Mouse (Mus musculus) right cerebral cortex, adult 2 months (tissue): Measurements from ENCODE around the gene Olfr1257.
"Not testable (repeated sequence)": the region's sequence is repeated elsewhere in the genome, so short reads cannot be mapped to it uniquely, and the experiment has no call there.

Experiments
- DNase-seq, 2 experiments: peaks; one replicate each; pipeline ENCODE4 v3.0.0; 2021 to 2022; ENCODE audit warnings: low spot score in 2 of 2

Olfr1257 gene

DNA sequence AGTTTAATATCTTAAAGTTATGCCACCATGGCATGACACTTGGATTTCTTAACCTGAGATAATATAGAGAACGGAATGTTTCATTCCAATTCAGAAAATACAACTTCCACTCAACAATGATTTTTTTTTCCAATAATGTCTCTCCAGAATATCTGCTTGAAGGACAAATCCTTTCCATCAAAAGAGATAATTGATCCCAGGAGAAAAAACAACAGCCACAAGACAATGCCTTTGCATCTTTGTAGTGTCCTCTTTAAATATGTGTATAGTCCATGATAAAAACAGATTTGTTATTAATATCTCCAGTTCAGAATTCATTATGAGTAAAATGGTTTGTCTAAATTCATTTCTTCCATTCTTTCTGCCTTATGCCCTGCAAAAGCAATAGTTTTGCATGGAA lies at the start of gene Olfr1257:
Gene Olfr1257 (plus strand): TSS at position 301 of the 400 bp plus-strand sequence.
- no peak for DNase-seq

DNA sequence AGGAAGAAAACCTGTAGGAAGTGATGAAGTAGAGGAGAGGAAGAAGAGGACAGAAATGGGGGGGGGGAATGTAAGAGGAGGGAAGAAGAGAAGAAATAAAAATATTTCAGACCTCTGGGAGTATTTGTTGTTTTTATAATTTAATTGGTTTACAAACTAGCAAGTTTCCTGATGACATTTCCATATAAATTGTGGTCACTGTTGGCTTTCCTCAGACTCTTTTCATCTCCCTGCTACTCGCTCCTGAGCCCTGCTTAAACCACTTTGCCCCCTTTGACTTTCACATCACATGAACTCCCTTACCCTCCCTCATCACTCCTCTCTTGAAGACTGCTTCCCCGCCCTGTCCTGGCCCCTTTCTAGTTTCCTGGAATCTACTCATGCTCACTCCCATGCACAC lies 36.8 kb upstream of the Olfr1257 start, which contains the start of gene Olfr1256:
Gene Olfr1256 (minus strand): TSS at position 101 of the 400 bp plus-strand sequence.
- DNase-seq: no peak

DNA sequence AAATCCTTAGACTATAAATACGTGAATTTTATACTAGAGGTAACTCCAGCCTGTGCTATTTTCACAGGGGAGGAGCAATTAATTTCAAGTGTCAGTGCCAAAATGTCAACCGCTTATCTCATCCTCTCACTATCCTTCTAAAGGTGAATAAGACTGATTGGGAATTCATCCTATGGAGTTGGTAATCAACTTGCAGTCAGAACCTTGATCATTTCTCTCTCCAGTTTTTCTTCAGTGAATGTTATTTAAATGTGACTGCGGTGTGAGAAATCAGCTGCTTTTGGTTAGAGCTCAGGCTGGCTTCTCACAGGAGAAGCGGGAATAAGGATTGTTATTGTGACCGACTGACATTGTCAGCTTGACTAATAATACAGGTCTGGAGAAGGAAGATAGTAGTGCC lies 30.1 kb upstream of the Olfr1257 start, which contains the start of gene Olfr48:
Gene Olfr48 (minus strand): TSS at position 101 of the 400 bp plus-strand sequence.
- DNase-seq: no peak

DNA sequence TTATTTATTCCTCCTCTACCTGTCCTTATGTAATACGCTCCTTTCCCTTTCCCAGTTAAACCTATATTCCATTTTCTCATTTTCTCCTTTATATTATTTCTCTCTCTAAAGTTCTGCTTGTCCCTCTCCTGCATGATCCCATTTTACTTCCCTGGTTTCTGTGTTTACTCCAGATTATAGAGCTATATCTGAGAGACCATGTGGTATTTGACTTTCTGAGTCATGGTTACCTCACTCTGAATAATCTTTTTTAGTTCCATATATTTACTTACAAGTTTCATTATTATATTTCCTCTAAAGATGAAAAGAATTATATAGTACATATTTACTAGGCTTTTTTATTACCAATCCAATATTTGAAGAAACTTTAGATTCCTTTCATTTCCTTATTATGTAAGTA lies 29.0 kb upstream of the Olfr1257 start:
- DNase-seq: no peak

DNA sequence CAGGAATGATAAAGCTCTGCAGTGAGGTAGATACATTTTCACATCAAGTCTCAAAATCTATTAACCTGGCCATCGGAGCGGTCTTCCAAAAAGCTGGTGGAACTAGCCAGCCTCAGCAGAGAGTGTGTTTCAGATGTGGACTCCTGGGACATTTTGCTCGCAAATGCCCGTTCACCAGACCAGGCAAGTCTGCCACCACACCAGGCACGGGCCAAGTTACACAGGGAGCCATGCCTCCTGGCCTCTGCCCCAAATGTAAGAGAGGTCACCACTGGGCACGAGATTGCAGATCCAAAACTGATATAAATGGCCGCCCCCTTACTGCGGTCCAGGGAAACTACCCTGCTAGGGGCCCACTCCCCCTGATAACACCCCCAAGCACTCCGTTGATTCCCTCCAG lies 34.4 kb downstream of the Olfr1257 start:
- not testable (repeated sequence) for DNase-seq

DNA sequence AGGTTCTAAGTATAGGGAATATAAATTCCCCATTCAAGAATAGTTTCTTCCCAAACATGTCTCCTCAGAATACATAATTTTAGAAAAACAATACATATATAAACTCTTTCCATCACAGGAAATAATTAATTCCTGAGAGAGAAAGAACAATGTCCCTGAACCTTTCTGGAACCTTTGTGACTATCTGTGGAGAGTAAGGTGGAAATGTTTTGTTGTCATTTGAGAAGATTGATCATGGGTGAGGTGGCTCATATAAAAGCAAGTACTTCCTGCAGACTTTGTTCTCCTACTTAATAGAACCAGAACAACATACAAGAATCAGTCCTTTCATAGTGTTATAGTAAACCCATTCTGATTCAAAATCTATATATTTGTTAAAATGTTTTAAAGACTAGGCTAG lies 48.8 kb downstream of the Olfr1257 start, which contains the start of gene Olfr1258:
Gene Olfr1258 (plus strand): TSS at position 301 of the 400 bp plus-strand sequence.
- no peak for DNase-seq
